Mouse (Mus musculus) myocyte (in vitro differentiated cells): Measurements from ENCODE around the gene Lrrc20. TPM values are rescaled to one million over a fixed set of nuclear protein-coding genes. Genes with fewer than 3 reads are reported as not detected.

Experiments used
- H3K27me3 ChIP-seq: one replicate; pipeline ENCODE4 v1.6.1; 2011; ENCODE audit not compliant: control insufficient read depth, insufficient read depth, insufficient read length
- H3K36me3 ChIP-seq: one replicate; pipeline ENCODE4 v1.6.1; 2011; ENCODE audit not compliant: control insufficient read depth, insufficient read depth
- H3K4me2 ChIP-seq: one replicate; pipeline ENCODE4 v1.6.1; 2011; ENCODE audit warnings: low read depth, control low read depth
- H3K4me3 ChIP-seq: one replicate; pipeline ENCODE4 v1.5.1; 2011; ENCODE audit warnings: mild to moderate bottlenecking, control low read depth, moderate library complexity
- H3K79me2 ChIP-seq: one replicate; pipeline ENCODE4 v1.6.1; 2011; ENCODE audit not compliant: control insufficient read depth, insufficient read depth
- H3ac ChIP-seq: one replicate; pipeline ENCODE4 v1.6.1; 2011; ENCODE audit not compliant: control insufficient read depth, insufficient read length
- CEBPB ChIP-seq: IDR thresholded peaks from 2 replicates; pipeline ENCODE4 v1.6.1; 2011; ENCODE audit warnings: mild to moderate bottlenecking, moderate library complexity; ENCODE audit not compliant: poor library complexity, insufficient read depth, severe bottlenecking
- E2F4 ChIP-seq: IDR thresholded peaks from one replicate; pipeline ENCODE4 v1.6.1; 2011; ENCODE audit warnings: mild to moderate bottlenecking, control low read depth, moderate library complexity; ENCODE audit not compliant: insufficient read depth
- MAX ChIP-seq: IDR thresholded peaks from one replicate; pipeline ENCODE4 v1.6.1; 2011; ENCODE audit warnings: low read depth, mild to moderate bottlenecking, control low read depth
- MYOD1 ChIP-seq, 3 experiments: IDR thresholded peaks; one replicate each; pipeline ENCODE4 v1.6.1; 2011; ENCODE audit warnings: control low read depth in 2 of 3, low read depth in 2 of 3, mild to moderate bottlenecking in 2 of 3, moderate library complexity in 1 of 3; ENCODE audit not compliant: insufficient read length in 2 of 3, control insufficient read depth in 1 of 3
- MYOG ChIP-seq, 3 experiments: IDR thresholded peaks; one replicate each; pipeline ENCODE4 v1.6.1; 2011; ENCODE audit warnings: control low read depth in 2 of 3, low read depth in 2 of 3, mild to moderate bottlenecking in 2 of 3; ENCODE audit not compliant: insufficient read length in 2 of 3, control insufficient read depth in 1 of 3, insufficient read depth in 1 of 3
- POLR2A ChIP-seq: IDR thresholded peaks from one replicate; pipeline ENCODE4 v1.6.1; 2011; ENCODE audit warnings: low read depth, mild to moderate bottlenecking, control low read depth, moderate library complexity; ENCODE audit not compliant: insufficient read length
- POLR2AphosphoS2 ChIP-seq: IDR thresholded peaks from one replicate; pipeline ENCODE4 v1.6.1; 2011; ENCODE audit warnings: low read depth, control low read depth; ENCODE audit not compliant: insufficient read length
- REST ChIP-seq: IDR thresholded peaks from one replicate; pipeline ENCODE4 v1.6.1; 2011; ENCODE audit warnings: mild to moderate bottlenecking, control low read depth, moderate library complexity; ENCODE audit not compliant: insufficient read depth, insufficient read length
- SRF ChIP-seq: IDR thresholded peaks from one replicate; pipeline ENCODE4 v1.6.1; 2011; ENCODE audit warnings: low read depth; ENCODE audit not compliant: control insufficient read depth, insufficient read length
- TCF12 ChIP-seq: IDR thresholded peaks from one replicate; pipeline ENCODE4 v1.6.1; 2011; ENCODE audit warnings: mild to moderate bottlenecking, control low read depth; ENCODE audit not compliant: poor library complexity, insufficient read depth, severe bottlenecking
- TCF3 ChIP-seq: IDR thresholded peaks from one replicate; pipeline ENCODE4 v1.6.1; 2011; ENCODE audit warnings: low read depth, control low read depth; ENCODE audit not compliant: insufficient read length
- USF1 ChIP-seq: IDR thresholded peaks from one replicate; pipeline ENCODE4 v1.6.1; 2011; ENCODE audit warnings: low read depth, mild to moderate bottlenecking, control low read depth, moderate library complexity
- polyA plus RNA-seq: library from polyadenylated mRNA; unstranded; fragments of >200 nt; fragmentation: generic; extraction: Trizol; gene quantifications from one replicate; pipeline ENCODE4 v1.2.1, GENCODE M21; 2012; ENCODE audit warnings: missing spikeins

Gene Lrrc20
- polyA plus RNA-seq, 1 experiment, result 20.4 TPM

- Histone ChIP-seq H3K36me3 (no peaks in the 10 kb centered on the region), H3K4me2 (no peak overlapping the region), H3K4me3 (no peak overlapping the region), H3ac (no peak overlapping the region), H3K27me3 (no peaks in the 10 kb centered on the region), H3K79me2 (no peaks in the 10 kb centered on the region)
- no peak for TF ChIP-seq CEBPB
- no peak for TF ChIP-seq TCF12
- TF ChIP-seq TCF3, result no peak
- no peak for TF ChIP-seq MYOG (IDR thresholded peaks at IDR 0.05; ENCODE audit: control insufficient read depth in 1 of 3, insufficient read depth in 1 of 3, insufficient read length in 2 of 3, low read depth in 2 of 3)
- TF ChIP-seq MAX, result no peak
- TF ChIP-seq REST, result no peak
- TF ChIP-seq POLR2A, result no peak
- no peak for TF ChIP-seq E2F4
- TF ChIP-seq POLR2AphosphoS2, result no peak
- TF ChIP-seq SRF, result no peak
- no peak for TF ChIP-seq USF1
- TF ChIP-seq MYOD1 (IDR thresholded peaks at IDR 0.05; ENCODE audit: control insufficient read depth in 1 of 3, insufficient read length in 2 of 3, low read depth in 2 of 3), result no peak
These were observed 25.2 kb downstream of the Lrrc20 start for GRCm38 (mm10) chr10:61500756-61501155.

GRCm38 (mm10) chr10:61504073-61504472 is 28.5 kb downstream of the Lrrc20 start:
- no peaks in the 10 kb centered on the region for H3K79me2 ChIP-seq
- no peaks in the 10 kb centered on the region for H3K36me3 ChIP-seq
- H3K4me3 ChIP-seq, result no peak overlapping the region
- no peaks in the 10 kb centered on the region for H3K27me3 ChIP-seq
- no peak overlapping the region for H3ac ChIP-seq
- TF ChIP-seq MAX, result no peak
- TF ChIP-seq CEBPB, result no peak
- no peak for TF ChIP-seq POLR2AphosphoS2
- TF ChIP-seq TCF12, result no peak
- TF ChIP-seq USF1, result no peak
- no peak for TF ChIP-seq SRF
- H3K4me2 ChIP-seq, result no peak overlapping the region

GRCm38 (mm10) chr10:61506381-61507200 is 31.0 kb downstream of the Lrrc20 start:
- no peak overlapping the region for H3ac ChIP-seq
- H3K36me3 ChIP-seq, result no peaks in the 10 kb centered on the region
- no peak overlapping the region for H3K4me2 ChIP-seq
- H3K4me3 ChIP-seq, result no peak overlapping the region
- no peak for TF ChIP-seq TCF3
- TF ChIP-seq SRF, result no peak
- TF ChIP-seq TCF12, result no peak
- no peak for TF ChIP-seq MAX
- TF ChIP-seq MYOD1 (IDR thresholded peaks at IDR 0.05; ENCODE audit: control insufficient read depth in 1 of 3, insufficient read length in 2 of 3, low read depth in 2 of 3), result no peak
- TF ChIP-seq CEBPB, result no peak
- TF ChIP-seq POLR2A, result no peak
- TF ChIP-seq USF1, result no peak
- no peak for TF ChIP-seq MYOG (IDR thresholded peaks at IDR 0.05; ENCODE audit: control insufficient read depth in 1 of 3, insufficient read depth in 1 of 3, insufficient read length in 2 of 3, low read depth in 2 of 3)
- no peaks in the 10 kb centered on the region for H3K79me2 ChIP-seq
- no peaks in the 10 kb centered on the region for H3K27me3 ChIP-seq

- no peaks in the 10 kb centered on the region for H3K27me3 ChIP-seq
- H3K4me3 ChIP-seq, result no peak overlapping the region
- no peaks in the 10 kb centered on the region for H3K36me3 ChIP-seq
- H3K79me2 ChIP-seq, result no peaks in the 10 kb centered on the region
- TF ChIP-seq MYOG (IDR thresholded peaks at IDR 0.05; ENCODE audit: control insufficient read depth in 1 of 3, insufficient read depth in 1 of 3, insufficient read length in 2 of 3, low read depth in 2 of 3), result no peak
- TF ChIP-seq CEBPB, result no peak
- TF ChIP-seq E2F4, result no peak
- TF ChIP-seq TCF12, result no peak
- no peak for TF ChIP-seq REST
- TF ChIP-seq POLR2AphosphoS2, result no peak
- TF ChIP-seq TCF3, result no peak
- TF ChIP-seq POLR2A, result no peak
- no peak for TF ChIP-seq MAX
- no peak for TF ChIP-seq SRF
- TF ChIP-seq MYOD1 (IDR thresholded peaks at IDR 0.05; ENCODE audit: control insufficient read depth in 1 of 3, insufficient read length in 2 of 3, low read depth in 2 of 3), result no peak
- TF ChIP-seq USF1, result no peak
- no peak overlapping the region for H3K4me2 ChIP-seq
- no peak overlapping the region for H3ac ChIP-seq
These were observed 34.3 kb downstream of the Lrrc20 start for GRCm38 (mm10) chr10:61509873-61510272.

GRCm38 (mm10) chr10:61510809-61511208 is 35.2 kb downstream of the Lrrc20 start:
- Histone ChIP-seq H3K36me3 (no peaks in the 10 kb centered on the region), H3K27me3 (no peaks in the 10 kb centered on the region), H3ac (no peak overlapping the region), H3K79me2 (no peaks in the 10 kb centered on the region), H3K4me2 (no peak overlapping the region), H3K4me3 (no peak overlapping the region)
- TF ChIP-seq MYOG (IDR thresholded peaks at IDR 0.05; ENCODE audit: control insufficient read depth in 1 of 3, insufficient read depth in 1 of 3, insufficient read length in 2 of 3, low read depth in 2 of 3), result no peak
